Mouse (Mus musculus) cerebellum, adult 2 months (tissue): Measurements from ENCODE around the gene Rpl18a.

Experiments used
- CTCF ChIP-seq: fragments of 200-500 bp; IDR thresholded peaks from 2 replicates; pipeline ENCODE4 v1.5.1; 2011; ENCODE audit warnings: low read depth, mild to moderate bottlenecking, control low read depth, low read length, moderate library complexity, borderline replicate concordance; ENCODE audit not compliant: insufficient read depth
- POLR2A ChIP-seq: fragments of 200-500 bp; IDR thresholded peaks from 2 replicates; pipeline ENCODE4 v1.6.1; 2011; ENCODE audit warnings: low read length, control low read depth, borderline replicate concordance; ENCODE audit not compliant: insufficient read depth

GRCm38 (mm10) chr8:70857516-70857915 lies 39.7 kb downstream of the Rpl18a start:
- TF ChIP-seq CTCF: no peak
- TF ChIP-seq POLR2A: no peak
